Mouse (Mus musculus) forebrain, embryonic 16.5 days (tissue): ENCODE results near the gene Ccr4. TPM values are rescaled to one million over a fixed set of nuclear protein-coding genes. Genes with fewer than 3 reads are reported as not detected.

Source experiments
- ATAC-seq: fragments of 200-750 bp; cut with Nextera tagmentation; 2 replicates; pipeline ENCODE4 v1.8.0; 2017; ENCODE audit warnings: mild to moderate bottlenecking, moderate library complexity
- H3K27ac ChIP-seq: fragments of 300-500 bp; sonication (generic); 2 replicates; pipeline ENCODE4 v1.5.1; 2014; ENCODE audit warnings: low read length, control low read depth
- H3K27me3 ChIP-seq: fragments of 300-500 bp; sonication (generic); replicated peaks from 2 replicates; pipeline ENCODE4 v1.6.1; 2014; ENCODE audit warnings: low read length; ENCODE audit not compliant: control insufficient read depth, insufficient read depth
- H3K36me3 ChIP-seq: fragments of 300-500 bp; sonication (generic); 2 replicates; pipeline ENCODE4 v1.6.1; 2014; ENCODE audit not compliant: control insufficient read depth, insufficient read depth
- H3K4me1 ChIP-seq: fragments of 300-500 bp; sonication (generic); replicated peaks from 2 replicates; pipeline ENCODE4 v1.6.1; 2014; ENCODE audit warnings: low read length; ENCODE audit not compliant: control insufficient read depth, insufficient read depth
- H3K4me2 ChIP-seq: fragments of 300-500 bp; sonication (generic); 2 replicates; pipeline ENCODE4 v1.6.1; 2014; ENCODE audit warnings: mild to moderate bottlenecking, low read length, control low read depth
- H3K4me3 ChIP-seq: fragments of 300-500 bp; sonication (generic); replicated peaks from 2 replicates; pipeline ENCODE4 v1.5.1; 2014; ENCODE audit warnings: mild to moderate bottlenecking, low read length, control low read depth
- H3K9ac ChIP-seq: fragments of 300-500 bp; sonication (generic); replicated peaks from 2 replicates; pipeline ENCODE4 v1.6.1; 2014; ENCODE audit warnings: low read depth, low read length, control low read depth
- H3K9me3 ChIP-seq: fragments of 300-500 bp; sonication (generic); 2 replicates; pipeline ENCODE4 v1.6.1; 2016; ENCODE audit warnings: low read length; ENCODE audit not compliant: control insufficient read depth
- WGBS: fragments of 180-500 bp; shearing (Covaris S2); extraction: QIAGEN DNeasy Blood & Tissue Kit; methylation state at CpG from one replicate; pipeline ENCODE4 v1.1.7; 2014; 5-methylcytosine and 5-hydroxymethylcytosine counted together
- polyA plus RNA-seq: library from polyadenylated mRNA; unstranded; fragments of >200 nt; fragmentation: Nextera tagmentation; extraction: Ambion mirVana; gene quantifications from 2 replicates; pipeline ENCODE4 v1.2.1, GENCODE M21; 2015

The Ccr4 gene
- polyA plus RNA-seq, 1 experiment from 2014 or later = not detected

- Histone ChIP-seq H3K27ac (no peak overlapping the region), H3K4me2 (no peak overlapping the region), H3K9me3 (no peaks in the 10 kb centered on the region), H3K27me3 (no peaks in the 10 kb centered on the region), H3K9ac (no peak overlapping the region), H3K4me1 (no peaks in the 10 kb centered on the region), H3K36me3 (no peaks in the 10 kb centered on the region; the same call in 1 of the 2 replicates), H3K4me3 (no peak overlapping the region)
- no peak for ATAC-seq
- 91% methylated on average over 9 of the region's 9 CpGs for WGBS
Observed at GRCm38 (mm10) chr9:114442893-114443292, 61.8 kb downstream of the Ccr4 start.

- Histone ChIP-seq H3K36me3 (no peaks in the 10 kb centered on the region; the same call in 1 of the 2 replicates), H3K9ac (no peak overlapping the region), H3K4me3 (no peak overlapping the region), H3K4me2 (no peak overlapping the region), H3K4me1 (no peaks in the 10 kb centered on the region), H3K9me3 (no peaks in the 10 kb centered on the region), H3K27me3 (no peaks in the 10 kb centered on the region), H3K27ac (no peak overlapping the region)
- no peak for ATAC-seq
- 97% methylated on average over 9 of the region's 9 CpGs for WGBS
Observed at GRCm38 (mm10) chr9:114442225-114442624, 62.5 kb downstream of the Ccr4 start.

GRCm38 (mm10) chr9:114440548-114440947, 64.2 kb downstream of the Ccr4 start:
- no peaks in the 10 kb centered on the region for H3K27me3 ChIP-seq
- no peaks in the 10 kb centered on the region for H3K4me1 ChIP-seq
- H3K27ac ChIP-seq = no peak overlapping the region
- ATAC-seq = no peak
- H3K9ac ChIP-seq = no peak overlapping the region
- H3K4me3 ChIP-seq = no peak overlapping the region
- H3K9me3 ChIP-seq = peaks cover 6% of the 10 kb centered on the region; the same call in 1 of the 2 replicates
- peaks cover 2% of the 10 kb centered on the region; the same call in 1 of the 2 replicates for H3K36me3 ChIP-seq
- 87% methylated on average over 10 of the region's 10 CpGs for WGBS
- H3K4me2 ChIP-seq = no peak overlapping the region

Other genes starting within 250 kb of the Ccr4 start
- not detected in 2 replicates for gene Bcl2a1c, start 174.8 kb downstream of the Ccr4 start, polyA plus RNA-seq
- gene Crtap, start 114.2 kb downstream of the Ccr4 start, polyA plus RNA-seq = 19.9 and 22.8 TPM in 2 replicates
- 23.3 and 23.4 TPM in 2 replicates for gene Glb1, start 103.8 kb downstream of the Ccr4 start, polyA plus RNA-seq
- 7.0 and 9.2 TPM in 2 replicates for gene Tmppe, start 103.8 kb downstream of the Ccr4 start, polyA plus RNA-seq
- not detected in 2 replicates for gene C130032M10Rik, start 10.8 kb upstream of the Ccr4 start, polyA plus RNA-seq
- 0.12 and 0.13 TPM in 2 replicates for gene Trim71, start 59.5 kb upstream of the Ccr4 start, polyA plus RNA-seq
- gene Cnot10, start 135.3 kb upstream of the Ccr4 start, polyA plus RNA-seq = 61.2 and 64.0 TPM in 2 replicates
- 92.9 and 110 TPM in 2 replicates for gene Dync1li1, start 183.9 kb upstream of the Ccr4 start, polyA plus RNA-seq
- 23.2 and 30.2 TPM in 2 replicates for gene Cmtm6, start 226.2 kb upstream of the Ccr4 start, polyA plus RNA-seq